Mouse (Mus musculus): ENCODE results near the gene 1700022I11Rik. TPM values are rescaled to one million over a fixed set of nuclear protein-coding genes. Genes with fewer than 3 reads are reported as not detected.

Gene 1700022I11Rik
- polyA plus RNA-seq, 1 experiment from 2014 or later, result 0.49 TPM

- Histone ChIP-seq H3K27me3 (replicated peaks) (no peaks in the 10 kb centered on the region), H3K4me2 (no peak overlapping the region), H3K4me3 (no peak overlapping the region), H3K36me3 (peaks cover 20% of the 10 kb centered on the region; the same call in 1 of the 2 replicates), H3K9me3 (replicated peaks) (no peaks in the 10 kb centered on the region), H3K27ac (ENCODE audit: poor library complexity, severe bottlenecking) (no peak overlapping the region), H3K4me1 (replicated peaks) (peaks cover 9% of the 10 kb centered on the region), H3K9ac (no peak overlapping the region)
- 75% methylated on average over 12 of the region's 12 CpGs for WGBS
- ATAC-seq (ENCODE audit: insufficient number of reproducible peaks, low FRiP score), result no peak
Measured at GRCm38 (mm10) chr4:43002756-43003439, 33.5 kb downstream of the 1700022I11Rik start.

- Histone ChIP-seq H3K9me3 (replicated peaks) (no peaks in the 10 kb centered on the region), H3K4me3 (no peak overlapping the region), H3K27me3 (replicated peaks) (no peaks in the 10 kb centered on the region), H3K36me3 (peaks cover 20% of the 10 kb centered on the region; the same call in 1 of the 2 replicates), H3K9ac (no peak overlapping the region), H3K4me2 (no peak overlapping the region), H3K4me1 (replicated peaks) (peaks cover 10% of the 10 kb centered on the region), H3K27ac (ENCODE audit: poor library complexity, severe bottlenecking) (no peak overlapping the region)
- 95% methylated on average over 3 of the region's 3 CpGs for WGBS
- no peak for ATAC-seq (ENCODE audit: insufficient number of reproducible peaks, low FRiP score)
Measured at GRCm38 (mm10) chr4:43004951-43005350, 35.5 kb downstream of the 1700022I11Rik start.

GRCm38 (mm10) chr4:43005765-43006164, 36.4 kb downstream of the 1700022I11Rik start:
- no peaks in the 10 kb centered on the region for H3K27me3 ChIP-seq (replicated peaks)
- ATAC-seq (ENCODE audit: insufficient number of reproducible peaks, low FRiP score), result no peak
- H3K4me2 ChIP-seq, result no peak overlapping the region
- H3K4me1 ChIP-seq (replicated peaks), result peaks cover 10% of the 10 kb centered on the region
- H3K36me3 ChIP-seq, result peaks cover 20% of the 10 kb centered on the region; the same call in 1 of the 2 replicates
- no peak overlapping the region for H3K4me3 ChIP-seq
- no peaks in the 10 kb centered on the region for H3K9me3 ChIP-seq (replicated peaks)
- 54% methylated on average over 2 of the region's 2 CpGs for WGBS
- no peak overlapping the region for H3K9ac ChIP-seq
- H3K27ac ChIP-seq (ENCODE audit: poor library complexity, severe bottlenecking), result no peak overlapping the region

GRCm38 (mm10) chr4:43010161-43011038, 41.0 kb downstream of the 1700022I11Rik start, which contains the start of gene Fancg:
Gene Fancg (minus strand): TSS chr4:43010506.
- H3K9me3 ChIP-seq (replicated peaks), result no peaks in the 10 kb centered on the region
- no peaks in the 10 kb centered on the region for H3K27me3 ChIP-seq (replicated peaks)
- peak within 1 kb of the TSS; percentile 82 for H3K4me2 ChIP-seq
- peak; percentile 89 for ATAC-seq (ENCODE audit: insufficient number of reproducible peaks, low FRiP score)
- H3K36me3 ChIP-seq, result peaks cover 8% of the 10 kb centered on the region; the same call in 1 of the 2 replicates
- under 1% methylated on average over 37 of the region's 37 CpGs for WGBS
- peak within 1 kb of the TSS; percentile 76 for H3K27ac ChIP-seq (ENCODE audit: poor library complexity, severe bottlenecking)
- H3K9ac ChIP-seq, result peak within 1 kb of the TSS; percentile 76
- peaks cover 18% of the 10 kb centered on the region for H3K4me1 ChIP-seq (replicated peaks)
- peak within 1 kb of the TSS; percentile 90 for H3K4me3 ChIP-seq

- ATAC-seq (ENCODE audit: insufficient number of reproducible peaks, low FRiP score), result no peak
- Histone ChIP-seq H3K27ac (ENCODE audit: poor library complexity, severe bottlenecking) (no peak overlapping the region), H3K9me3 (replicated peaks) (no peaks in the 10 kb centered on the region), H3K36me3 (peaks cover 9% of the 10 kb centered on the region), H3K4me3 (no peak overlapping the region), H3K4me1 (replicated peaks) (peaks cover 18% of the 10 kb centered on the region), H3K9ac (no peak overlapping the region), H3K4me2 (no peak overlapping the region), H3K27me3 (replicated peaks) (no peaks in the 10 kb centered on the region)
- 84% methylated on average over 1 of the region's 1 CpGs for WGBS
Measured at GRCm38 (mm10) chr4:43012091-43012490, 42.7 kb downstream of the 1700022I11Rik start.

GRCm38 (mm10) chr4:43018156-43018555, 48.8 kb downstream of the 1700022I11Rik start:
- peaks cover 7% of the 10 kb centered on the region; the same call in 1 of the 2 replicates for H3K4me1 ChIP-seq (replicated peaks)
- H3K9ac ChIP-seq, result no peak overlapping the region
- WGBS, result 92% methylated on average over 4 of the region's 4 CpGs
- no peaks in the 10 kb centered on the region for H3K9me3 ChIP-seq (replicated peaks)
- H3K4me2 ChIP-seq, result no peak overlapping the region
- H3K27me3 ChIP-seq (replicated peaks), result no peaks in the 10 kb centered on the region
- no peak for ATAC-seq (ENCODE audit: insufficient number of reproducible peaks, low FRiP score)
- no peak overlapping the region for H3K4me3 ChIP-seq
- no peak overlapping the region for H3K27ac ChIP-seq (ENCODE audit: poor library complexity, severe bottlenecking)
- H3K36me3 ChIP-seq, result peaks cover 65% of the 10 kb centered on the region

- no peak overlapping the region for H3K9ac ChIP-seq
- no peak overlapping the region for H3K4me2 ChIP-seq
- ATAC-seq (ENCODE audit: insufficient number of reproducible peaks, low FRiP score), result no peak
- no peaks in the 10 kb centered on the region for H3K4me1 ChIP-seq (replicated peaks)
- WGBS, result 94% methylated on average over 10 of the region's 10 CpGs
- H3K36me3 ChIP-seq, result peaks cover 71% of the 10 kb centered on the region
- H3K9me3 ChIP-seq (replicated peaks), result no peaks in the 10 kb centered on the region
- H3K27me3 ChIP-seq (replicated peaks), result no peaks in the 10 kb centered on the region
- H3K27ac ChIP-seq (ENCODE audit: poor library complexity, severe bottlenecking), result no peak overlapping the region
- H3K4me3 ChIP-seq, result no peak overlapping the region
Measured at GRCm38 (mm10) chr4:43019176-43019575, 49.8 kb downstream of the 1700022I11Rik start.

- H3K27ac ChIP-seq (ENCODE audit: poor library complexity, severe bottlenecking), result no peak overlapping the region
- no peak overlapping the region for H3K9ac ChIP-seq
- H3K9me3 ChIP-seq (replicated peaks), result no peaks in the 10 kb centered on the region
- no peak overlapping the region for H3K4me2 ChIP-seq
- H3K36me3 ChIP-seq, result peaks cover 71% of the 10 kb centered on the region
- no peak overlapping the region for H3K4me3 ChIP-seq
- H3K4me1 ChIP-seq (replicated peaks), result peaks cover 6% of the 10 kb centered on the region
- no peak for ATAC-seq (ENCODE audit: insufficient number of reproducible peaks, low FRiP score)
- 85% methylated on average over 23 of the region's 23 CpGs for WGBS
- H3K27me3 ChIP-seq (replicated peaks), result no peaks in the 10 kb centered on the region
Measured at GRCm38 (mm10) chr4:43019641-43020465, 50.4 kb downstream of the 1700022I11Rik start.

GRCm38 (mm10) chr4:43020876-43021275, 51.5 kb downstream of the 1700022I11Rik start:
- Histone ChIP-seq H3K36me3 (peaks cover 71% of the 10 kb centered on the region), H3K27ac (ENCODE audit: poor library complexity, severe bottlenecking) (no peak overlapping the region), H3K9ac (no peak overlapping the region), H3K4me3 (no peak overlapping the region), H3K4me2 (no peak overlapping the region), H3K9me3 (replicated peaks) (no peaks in the 10 kb centered on the region), H3K27me3 (replicated peaks) (no peaks in the 10 kb centered on the region), H3K4me1 (replicated peaks) (peaks cover 10% of the 10 kb centered on the region)
- ATAC-seq (ENCODE audit: insufficient number of reproducible peaks, low FRiP score), result no peak
- WGBS, result 84% methylated on average over 16 of the region's 16 CpGs

- no peak overlapping the region for H3K4me2 ChIP-seq
- no peak for ATAC-seq (ENCODE audit: insufficient number of reproducible peaks, low FRiP score)
- no peaks in the 10 kb centered on the region for H3K9me3 ChIP-seq (replicated peaks)
- no peak overlapping the region for H3K4me3 ChIP-seq
- 73% methylated on average over 17 of the region's 17 CpGs for WGBS
- H3K27me3 ChIP-seq (replicated peaks), result no peaks in the 10 kb centered on the region
- H3K36me3 ChIP-seq, result peaks cover 71% of the 10 kb centered on the region
- peaks cover 10% of the 10 kb centered on the region for H3K4me1 ChIP-seq (replicated peaks)
- H3K9ac ChIP-seq, result no peak overlapping the region
- no peak overlapping the region for H3K27ac ChIP-seq (ENCODE audit: poor library complexity, severe bottlenecking)
Measured at GRCm38 (mm10) chr4:43021341-43021740, 51.9 kb downstream of the 1700022I11Rik start.
